Mouse (Mus musculus) midbrain, embryonic 16.5 days (tissue): Measurements from ENCODE around the gene Myoz2. TPM values are rescaled to one million over a fixed set of nuclear protein-coding genes. Genes with fewer than 3 reads are reported as not detected.

Experiments used
- ATAC-seq: fragments of 200-750 bp; cut with Nextera tagmentation; 2 replicates; pipeline ENCODE4 v1.8.0; 2017; ENCODE audit warnings: moderate TSS enrichment
- H3K27ac ChIP-seq: fragments of 300-500 bp; sonication (generic); 2 replicates; pipeline ENCODE4 v1.5.1; 2014; ENCODE audit warnings: mild to moderate bottlenecking, low read length, mixed read lengths
- H3K27me3 ChIP-seq: fragments of 300-500 bp; sonication (generic); 2 replicates; pipeline ENCODE4 v1.6.1; 2014; ENCODE audit warnings: low read depth, low read length, mixed read lengths; ENCODE audit not compliant: control insufficient read depth, insufficient read depth
- H3K36me3 ChIP-seq: fragments of 300-500 bp; sonication (generic); 2 replicates; pipeline ENCODE4 v1.6.1; 2014; ENCODE audit warnings: mild to moderate bottlenecking, low read length, moderate library complexity, mixed read lengths; ENCODE audit not compliant: control insufficient read depth, insufficient read depth
- H3K4me1 ChIP-seq: fragments of 300-500 bp; sonication (generic); 2 replicates; pipeline ENCODE4 v1.6.1; 2014; ENCODE audit warnings: mild to moderate bottlenecking, low read length, mixed read lengths; ENCODE audit not compliant: control insufficient read depth, insufficient read depth
- H3K4me2 ChIP-seq: fragments of 300-500 bp; sonication (generic); 2 replicates; pipeline ENCODE4 v1.6.1; 2014; ENCODE audit warnings: mild to moderate bottlenecking, low read length, mixed read lengths
- H3K4me3 ChIP-seq: fragments of 300-500 bp; sonication (generic); 2 replicates; pipeline ENCODE4 v1.5.1; 2014; ENCODE audit warnings: low read depth, mild to moderate bottlenecking, low read length, moderate library complexity, mixed read lengths
- H3K9ac ChIP-seq: fragments of 300-500 bp; sonication (generic); 2 replicates; pipeline ENCODE4 v1.6.1; 2014; ENCODE audit warnings: low read depth, low read length, mixed read lengths
- H3K9me3 ChIP-seq: fragments of 300-500 bp; sonication (generic); replicated peaks from 2 replicates; pipeline ENCODE4 v1.6.1; 2014; ENCODE audit warnings: mild to moderate bottlenecking, low read length, mixed read lengths; ENCODE audit not compliant: control insufficient read depth, poor library complexity, severe bottlenecking
- WGBS: fragments of 180-500 bp; shearing (Covaris S2); extraction: QIAGEN DNeasy Blood & Tissue Kit; methylation state at CpG from one replicate; pipeline ENCODE4 v1.1.7; 2014; 5-methylcytosine and 5-hydroxymethylcytosine counted together
- polyA plus RNA-seq: library from polyadenylated mRNA; unstranded; fragments of >200 nt; fragmentation: Nextera tagmentation; extraction: Ambion mirVana; gene quantifications from 2 replicates; pipeline ENCODE4 v1.2.1, GENCODE M21; 2015

Myoz2 gene
- polyA plus RNA-seq, 1 experiment from 2014 or later = not detected

DNA sequence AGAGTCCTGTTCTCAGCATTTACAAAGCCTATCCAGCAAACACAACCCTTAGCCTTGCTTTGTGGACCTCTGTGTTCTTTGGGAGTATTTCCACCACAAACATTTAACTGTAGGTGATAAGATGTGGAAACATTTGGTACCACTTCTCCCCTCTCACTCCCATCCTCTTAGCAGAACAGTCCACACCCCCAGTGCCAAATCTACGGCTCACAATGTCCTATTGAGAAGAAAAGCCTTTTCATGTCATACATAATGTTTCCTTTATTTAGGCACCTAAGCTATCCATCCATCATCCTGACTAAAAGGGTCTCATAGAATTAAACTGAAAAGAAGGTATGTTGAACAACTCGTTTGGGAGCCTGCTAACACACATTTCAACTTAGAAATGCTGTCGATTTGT lies 9.2 kb downstream of the Myoz2 start:
- 55% methylated on average over 3 of the region's 3 CpGs for whole genome bisulfite sequencing
- no peak overlapping the region for H3K4me2 ChIP-seq
- no peak overlapping the region for H3K9ac ChIP-seq
- H3K27me3 ChIP-seq = no peaks in the 10 kb centered on the region
- H3K4me3 ChIP-seq = no peak overlapping the region
- H3K9me3 ChIP-seq = no peaks in the 10 kb centered on the region
- no peaks in the 10 kb centered on the region for H3K4me1 ChIP-seq
- H3K27ac ChIP-seq = no peak overlapping the region
- no peaks in the 10 kb centered on the region for H3K36me3 ChIP-seq
- ATAC-seq = no peak

DNA sequence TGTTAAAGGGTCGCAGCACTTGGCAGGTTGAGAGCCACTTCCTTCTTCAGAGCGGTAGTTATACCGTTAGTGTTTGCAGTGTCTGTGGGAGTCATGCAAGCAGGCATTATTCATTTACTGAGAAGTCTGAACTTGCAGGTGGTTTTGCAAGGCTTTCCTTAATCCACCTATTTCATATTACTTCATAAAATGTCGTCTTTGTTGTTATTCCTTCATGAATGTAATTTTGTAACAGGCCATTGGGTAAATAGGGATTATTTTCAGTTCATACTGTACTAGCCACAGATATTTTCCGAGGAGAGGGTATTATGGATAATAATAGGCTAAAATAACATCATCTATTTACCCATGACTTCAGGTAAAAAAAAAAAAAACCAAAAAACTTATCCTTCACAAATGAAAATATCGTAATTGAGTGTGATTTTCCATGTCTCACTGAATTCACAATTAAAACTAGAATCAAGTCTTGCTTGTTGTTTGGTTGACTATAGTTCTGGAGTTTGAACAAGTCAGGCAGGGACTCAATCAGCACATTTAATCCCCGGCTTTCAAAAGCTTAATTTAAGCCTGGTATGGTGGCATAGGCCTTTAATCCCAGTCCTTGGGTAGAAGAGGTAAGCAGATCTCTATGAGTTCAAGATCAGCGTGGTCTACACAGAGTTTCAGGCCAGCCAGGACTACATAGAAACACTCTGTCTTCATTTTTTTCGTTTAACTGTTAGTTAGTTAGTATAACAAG lies 10.2 kb downstream of the Myoz2 start:
- Histone ChIP-seq H3K27me3 (no peaks in the 10 kb centered on the region), H3K27ac (no peak overlapping the region), H3K9ac (no peak overlapping the region), H3K4me3 (no peak overlapping the region), H3K4me2 (no peak overlapping the region), H3K4me1 (no peaks in the 10 kb centered on the region), H3K9me3 (no peaks in the 10 kb centered on the region), H3K36me3 (no peaks in the 10 kb centered on the region)
- 84% methylated on average over 9 of the region's 9 CpGs for WGBS
- no peak for ATAC-seq

DNA sequence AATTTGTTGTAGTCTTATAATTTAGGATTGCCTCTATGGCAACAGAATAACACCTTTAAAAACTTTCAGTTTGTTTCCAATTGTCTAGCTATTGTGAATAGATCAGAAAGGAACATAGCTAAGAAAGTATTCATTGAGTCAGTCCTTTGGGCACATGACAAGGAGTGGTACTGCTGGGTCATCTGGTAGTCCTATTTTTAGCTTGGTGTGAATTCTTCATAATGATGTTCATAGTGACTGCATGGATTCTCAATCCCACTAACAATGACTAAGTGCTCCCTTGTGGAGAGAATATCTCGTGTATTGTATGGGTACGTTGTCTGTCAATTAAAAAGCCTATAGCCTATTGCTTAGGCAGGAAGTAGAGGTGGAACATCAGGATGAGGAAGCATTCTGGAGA lies 16.0 kb downstream of the Myoz2 start:
- H3K4me3 ChIP-seq = no peak overlapping the region
- H3K36me3 ChIP-seq = no peaks in the 10 kb centered on the region
- no peaks in the 10 kb centered on the region for H3K4me1 ChIP-seq
- 87% methylated on average over 2 of the region's 2 CpGs for WGBS
- H3K27me3 ChIP-seq = no peaks in the 10 kb centered on the region
- H3K4me2 ChIP-seq = no peak overlapping the region
- no peak overlapping the region for H3K9ac ChIP-seq
- H3K9me3 ChIP-seq = no peaks in the 10 kb centered on the region
- ATAC-seq = no peak
- no peak overlapping the region for H3K27ac ChIP-seq

DNA sequence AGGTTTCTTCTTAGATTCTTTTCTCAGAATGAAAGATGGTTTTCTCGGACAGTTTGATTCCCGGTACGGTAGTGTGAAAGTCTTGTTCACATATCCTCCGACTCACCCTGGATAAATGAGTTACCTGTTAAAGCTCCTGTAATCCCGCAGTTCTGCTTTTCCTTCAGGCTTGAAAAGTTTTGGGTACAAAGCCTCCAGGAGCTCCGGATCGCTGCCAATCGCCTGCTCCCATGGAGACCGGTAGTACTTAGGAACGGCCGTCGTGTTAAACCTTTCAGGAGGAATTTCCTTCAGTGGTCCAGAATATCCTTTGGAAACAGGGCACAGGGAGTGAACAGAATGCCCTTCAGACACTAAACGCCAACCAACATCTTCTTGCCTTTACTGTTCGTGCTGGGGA lies 21.3 kb downstream of the Myoz2 start:
- H3K4me3 ChIP-seq = no peak overlapping the region
- H3K9ac ChIP-seq = no peak overlapping the region
- WGBS = 85% methylated on average over 14 of the region's 14 CpGs

DNA sequence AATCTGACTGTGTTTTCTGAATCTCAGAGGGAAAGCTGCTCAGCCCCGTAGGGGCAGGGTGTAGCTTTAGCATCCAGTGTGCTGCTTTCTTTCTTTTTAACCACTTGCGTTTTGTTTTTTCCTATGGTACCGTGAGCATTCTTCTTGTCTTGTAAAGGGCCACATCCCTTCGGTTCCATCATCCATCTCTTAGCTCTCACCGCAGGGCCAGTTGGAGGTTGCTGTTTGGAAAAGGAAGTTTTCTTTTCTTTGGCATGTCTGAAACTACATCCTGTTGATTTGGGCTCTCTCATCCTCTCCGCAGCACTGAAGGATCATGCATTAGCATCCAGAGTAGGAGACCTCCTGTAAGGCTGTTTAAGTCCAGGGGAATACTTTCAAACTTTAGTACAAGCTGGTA lies 25.4 kb downstream of the Myoz2 start:
- Histone ChIP-seq H3K4me1 (no peaks in the 10 kb centered on the region), H3K9me3 (no peaks in the 10 kb centered on the region), H3K9ac (no peak overlapping the region), H3K4me3 (no peak overlapping the region), H3K4me2 (no peak overlapping the region), H3K27ac (no peak overlapping the region), H3K27me3 (no peaks in the 10 kb centered on the region), H3K36me3 (no peaks in the 10 kb centered on the region)
- ATAC-seq = no peak
- WGBS = 49% methylated on average over 6 of the region's 6 CpGs

More for the DNA sequence above, 21.3 kb downstream of the Myoz2 start:
- no peaks in the 10 kb centered on the region for H3K27me3 ChIP-seq
- H3K4me1 ChIP-seq = no peaks in the 10 kb centered on the region
- ATAC-seq = no peak
- no peak overlapping the region for H3K27ac ChIP-seq
- no peaks in the 10 kb centered on the region for H3K9me3 ChIP-seq
- H3K36me3 ChIP-seq = no peaks in the 10 kb centered on the region
- no peak overlapping the region for H3K4me2 ChIP-seq

DNA sequence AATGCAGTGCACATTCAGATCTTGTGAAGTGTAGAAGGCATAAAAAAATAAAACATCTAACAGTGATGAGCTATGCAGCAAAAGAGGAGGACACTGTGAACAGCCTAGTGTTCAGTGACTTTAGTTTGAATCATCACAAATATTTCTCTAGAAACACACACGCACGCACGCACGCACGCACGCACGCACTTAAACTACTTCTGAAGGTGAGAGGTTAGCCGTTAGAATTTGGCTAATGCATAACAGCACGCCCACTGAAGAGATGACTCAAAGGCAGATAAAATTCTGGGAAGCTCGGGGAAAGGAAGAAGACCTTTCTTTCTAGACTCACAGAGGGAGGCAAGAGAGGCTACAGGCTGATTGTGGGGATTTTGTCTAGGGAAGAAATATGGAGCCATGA lies 27.4 kb downstream of the Myoz2 start:
- no peak for ATAC-seq
- H3K4me2 ChIP-seq = no peak overlapping the region
- H3K27ac ChIP-seq = no peak overlapping the region
- no peaks in the 10 kb centered on the region for H3K9me3 ChIP-seq
- H3K9ac ChIP-seq = no peak overlapping the region
- no peaks in the 10 kb centered on the region for H3K4me1 ChIP-seq
- H3K4me3 ChIP-seq = no peak overlapping the region
- no peaks in the 10 kb centered on the region for H3K27me3 ChIP-seq
- 85% methylated on average over 10 of the region's 10 CpGs for WGBS
- H3K36me3 ChIP-seq = no peaks in the 10 kb centered on the region

DNA sequence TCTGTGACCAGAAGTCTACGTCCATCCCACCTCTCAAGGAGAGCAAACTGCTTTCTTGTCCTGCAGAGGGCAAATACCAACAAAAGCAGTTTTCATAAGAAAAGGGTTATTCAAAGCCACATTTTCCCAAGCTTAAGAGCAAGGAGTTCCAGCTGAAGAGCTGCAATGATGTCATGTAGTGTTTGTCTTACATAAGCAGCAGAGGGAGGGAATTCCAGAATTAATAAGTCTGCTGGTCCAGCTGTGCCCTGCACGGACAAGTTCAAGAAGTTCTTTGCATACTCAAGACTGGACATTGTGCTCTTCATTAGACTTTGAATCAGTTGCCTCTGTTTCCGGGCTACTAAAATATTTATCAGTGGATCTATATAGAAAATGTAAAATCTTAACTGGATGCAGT lies 33.8 kb downstream of the Myoz2 start:
- Histone ChIP-seq H3K4me1 (no peaks in the 10 kb centered on the region), H3K4me3 (no peak overlapping the region), H3K27me3 (no peaks in the 10 kb centered on the region), H3K9ac (no peak overlapping the region), H3K27ac (no peak overlapping the region), H3K36me3 (no peaks in the 10 kb centered on the region), H3K9me3 (no peaks in the 10 kb centered on the region), H3K4me2 (no peak overlapping the region)
- 46% methylated on average over 3 of the region's 3 CpGs for WGBS
- no peak for ATAC-seq

DNA sequence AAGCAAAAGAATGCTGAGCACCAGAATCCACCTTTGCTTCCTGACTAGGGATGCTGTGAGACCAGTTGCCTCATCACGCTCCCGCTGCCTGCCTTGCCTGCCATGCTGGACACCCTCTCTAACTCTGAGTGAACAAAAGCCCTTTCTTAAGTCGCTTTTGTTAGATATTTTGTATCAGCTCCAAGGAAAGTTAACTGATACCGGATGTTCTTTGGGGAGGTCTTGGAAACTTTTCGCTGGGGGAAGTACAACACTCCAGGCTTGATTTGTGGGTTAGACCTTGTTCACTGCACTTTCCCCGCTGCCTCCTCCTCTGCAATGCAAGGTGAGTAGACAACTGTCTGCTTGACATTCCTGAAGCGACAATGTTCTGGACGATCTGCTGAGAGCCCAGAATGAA lies 36.3 kb downstream of the Myoz2 start:
- ATAC-seq = no peak
- no peak overlapping the region for H3K9ac ChIP-seq

GRCm38 (mm10) chr3:122996968-122997367 lies 37.8 kb downstream of the Myoz2 start:
- 89% methylated on average over 1 of the region's 1 CpGs for WGBS
- no peak for ATAC-seq

More for the DNA sequence above, 36.3 kb downstream of the Myoz2 start:
- H3K27ac ChIP-seq = no peak overlapping the region
- WGBS = 84% methylated on average over 8 of the region's 8 CpGs
- no peaks in the 10 kb centered on the region for H3K4me1 ChIP-seq
- H3K27me3 ChIP-seq = no peaks in the 10 kb centered on the region
- H3K9me3 ChIP-seq = no peaks in the 10 kb centered on the region
- no peak overlapping the region for H3K4me2 ChIP-seq
- no peak overlapping the region for H3K4me3 ChIP-seq
- no peaks in the 10 kb centered on the region for H3K36me3 ChIP-seq

More at GRCm38 (mm10) chr3:122996968-122997367, 37.8 kb downstream of the Myoz2 start:
- Histone ChIP-seq H3K4me2 (no peak overlapping the region), H3K27me3 (no peaks in the 10 kb centered on the region), H3K36me3 (no peaks in the 10 kb centered on the region), H3K9ac (no peak overlapping the region), H3K4me1 (no peaks in the 10 kb centered on the region), H3K4me3 (no peak overlapping the region), H3K9me3 (no peaks in the 10 kb centered on the region), H3K27ac (no peak overlapping the region)
